Mouse (Mus musculus): ENCODE data around the gene Slc25a47. TPM values are rescaled to one million over a fixed set of nuclear protein-coding genes. Genes with fewer than 3 reads are reported as not detected.

Gene Slc25a47
- polyA plus RNA-seq, 1 experiment from 2014 or later: 9.8 TPM

DNA sequence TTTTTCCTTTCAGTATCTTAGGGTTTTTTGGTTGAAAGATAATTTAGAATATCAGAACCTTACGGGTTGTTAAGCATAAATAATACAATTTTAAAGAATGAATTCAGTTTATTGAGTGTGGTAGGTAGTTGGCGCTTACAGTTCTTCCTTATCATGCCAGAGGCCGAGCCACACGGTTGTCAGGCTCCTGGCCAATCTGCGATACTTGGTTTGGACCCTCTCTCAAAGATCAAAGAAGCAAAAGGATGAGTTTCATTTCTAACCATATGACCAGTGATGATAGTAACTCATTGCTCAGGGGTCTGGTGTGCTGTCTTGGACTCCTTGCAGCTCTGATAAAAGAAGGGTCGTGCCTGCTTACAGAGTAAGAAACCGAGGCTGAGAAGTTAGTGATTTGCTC lies 25.5 kb upstream of the Slc25a47 start:
- Histone ChIP-seq H3K27ac (no peak overlapping the region), H3K9ac (no peak overlapping the region), H3K4me3 (replicated peaks) (no peak overlapping the region), H3K27me3 (replicated peaks) (no peaks in the 10 kb centered on the region), H3K4me1 (no peaks in the 10 kb centered on the region), H3K4me2 (no peak overlapping the region), H3K36me3 (peaks cover 17% of the 10 kb centered on the region; the same call in 1 of the 2 replicates), H3K9me3 (no peaks in the 10 kb centered on the region)
- no peak for ATAC-seq (ENCODE audit: insufficient read depth, low FRiP score, low read depth)
- 75% methylated on average over 7 of the region's 7 CpGs for WGBS

DNA sequence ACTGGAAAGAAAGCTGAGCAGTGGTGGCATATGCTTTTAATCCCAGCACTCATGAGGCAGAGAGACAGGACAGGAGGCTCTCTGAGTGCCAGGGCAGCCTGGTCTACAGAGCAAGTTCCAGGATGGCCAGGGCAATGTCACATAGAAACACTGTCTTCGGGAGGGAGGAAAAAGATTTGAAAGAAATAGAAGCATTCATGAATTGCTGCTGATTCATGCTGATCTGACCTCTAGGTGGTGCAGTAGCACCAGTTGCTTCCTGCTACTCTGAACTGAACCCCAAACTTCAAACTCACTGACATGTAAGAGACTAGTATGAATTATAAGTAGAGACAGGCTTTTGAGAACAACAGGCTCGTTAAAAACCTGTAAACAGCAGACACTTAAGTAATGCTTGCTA lies 24.7 kb upstream of the Slc25a47 start:
- no peaks in the 10 kb centered on the region for H3K27me3 ChIP-seq (replicated peaks)
- no peaks in the 10 kb centered on the region for H3K9me3 ChIP-seq
- no peak overlapping the region for H3K27ac ChIP-seq
- ATAC-seq (ENCODE audit: insufficient read depth, low FRiP score, low read depth): no peak
- whole genome bisulfite sequencing: 42% methylated on average over 2 of the region's 2 CpGs
- H3K9ac ChIP-seq: no peak overlapping the region
- peaks cover 19% of the 10 kb centered on the region; the same call in 1 of the 2 replicates for H3K36me3 ChIP-seq
- no peaks in the 10 kb centered on the region for H3K4me1 ChIP-seq
- H3K4me2 ChIP-seq: no peak overlapping the region
- H3K4me3 ChIP-seq (replicated peaks): no peak overlapping the region

DNA sequence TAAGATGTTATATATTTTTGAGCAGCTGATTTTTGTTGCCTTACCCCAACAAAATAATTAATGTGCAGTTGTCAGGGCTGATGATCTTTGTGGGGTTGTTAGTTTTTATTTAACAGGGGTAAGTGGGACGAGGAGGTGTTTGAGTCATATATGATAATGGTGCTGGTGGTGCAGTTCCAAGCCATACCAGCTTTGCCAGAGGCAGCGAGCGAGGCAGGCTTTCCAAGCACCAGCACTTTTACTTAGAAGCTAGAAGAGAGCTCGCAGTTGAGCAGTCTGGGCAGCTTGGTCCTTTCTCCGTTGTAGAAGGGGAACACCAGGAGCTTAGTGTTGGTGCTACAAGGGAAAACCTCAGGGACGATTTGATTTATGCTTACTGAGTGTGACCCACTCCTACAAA lies 23.4 kb upstream of the Slc25a47 start:
- H3K27ac ChIP-seq: no peak overlapping the region
- no peaks in the 10 kb centered on the region for H3K9me3 ChIP-seq
- H3K4me1 ChIP-seq: no peaks in the 10 kb centered on the region
- H3K4me2 ChIP-seq: no peak overlapping the region
- 83% methylated on average over 6 of the region's 6 CpGs for WGBS
- no peaks in the 10 kb centered on the region for H3K27me3 ChIP-seq (replicated peaks)
- H3K36me3 ChIP-seq: peaks cover 29% of the 10 kb centered on the region
- ATAC-seq (ENCODE audit: insufficient read depth, low FRiP score, low read depth): no peak
- H3K9ac ChIP-seq: no peak overlapping the region
- no peak overlapping the region for H3K4me3 ChIP-seq (replicated peaks)

DNA sequence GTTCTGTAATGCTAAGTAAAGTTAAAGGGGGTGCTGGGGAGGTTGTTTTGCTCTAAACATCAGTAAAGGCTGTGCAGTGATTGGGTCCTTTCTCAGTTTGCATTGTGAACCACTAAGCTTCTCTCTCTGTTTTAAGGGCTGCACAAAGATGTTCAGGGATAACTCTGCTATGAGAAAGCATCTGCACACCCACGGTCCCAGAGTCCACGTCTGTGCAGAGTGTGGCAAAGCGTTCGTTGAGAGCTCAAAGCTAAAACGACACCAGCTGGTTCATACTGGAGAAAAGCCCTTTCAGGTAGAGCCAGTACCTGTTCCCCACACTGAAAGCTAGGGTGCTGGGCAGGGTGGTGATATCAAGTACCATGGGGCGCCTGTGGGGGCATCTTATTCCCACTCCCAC lies 21.4 kb upstream of the Slc25a47 start:
- ATAC-seq (ENCODE audit: insufficient read depth, low FRiP score, low read depth): no peak
- Histone ChIP-seq H3K4me2 (no peak overlapping the region), H3K36me3 (peaks cover 33% of the 10 kb centered on the region), H3K27me3 (replicated peaks) (no peaks in the 10 kb centered on the region), H3K9ac (no peak overlapping the region), H3K4me1 (no peaks in the 10 kb centered on the region), H3K27ac (no peak overlapping the region), H3K4me3 (replicated peaks) (no peak overlapping the region), H3K9me3 (no peaks in the 10 kb centered on the region)
- WGBS: 92% methylated on average over 6 of the region's 6 CpGs

DNA sequence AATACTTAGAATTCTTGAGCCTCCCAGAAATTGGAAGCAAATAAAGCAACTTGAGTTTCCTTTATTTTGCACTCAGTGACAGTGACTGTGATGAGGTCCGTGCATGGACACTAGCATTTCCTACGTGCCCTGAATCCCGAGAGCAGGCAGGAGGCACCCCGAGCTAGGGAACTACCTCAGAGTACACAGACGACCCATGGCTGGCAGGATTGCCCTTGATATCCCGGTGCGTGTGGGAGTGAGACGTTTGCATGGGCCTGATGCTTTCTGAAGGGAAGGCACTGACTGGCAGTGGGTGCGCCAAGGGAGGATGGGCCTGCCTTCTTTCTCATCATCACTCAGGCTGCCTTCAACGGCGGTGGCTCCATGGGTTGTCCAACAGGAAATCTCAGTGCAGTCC lies 19.3 kb upstream of the Slc25a47 start:
- Histone ChIP-seq H3K36me3 (peaks cover 33% of the 10 kb centered on the region), H3K9me3 (no peaks in the 10 kb centered on the region), H3K4me1 (no peaks in the 10 kb centered on the region), H3K4me3 (replicated peaks) (no peak overlapping the region), H3K27me3 (replicated peaks) (no peaks in the 10 kb centered on the region), H3K27ac (no peak overlapping the region), H3K4me2 (no peak overlapping the region), H3K9ac (no peak overlapping the region)
- 78% methylated on average over 11 of the region's 11 CpGs for WGBS
- ATAC-seq (ENCODE audit: insufficient read depth, low FRiP score, low read depth): no peak

DNA sequence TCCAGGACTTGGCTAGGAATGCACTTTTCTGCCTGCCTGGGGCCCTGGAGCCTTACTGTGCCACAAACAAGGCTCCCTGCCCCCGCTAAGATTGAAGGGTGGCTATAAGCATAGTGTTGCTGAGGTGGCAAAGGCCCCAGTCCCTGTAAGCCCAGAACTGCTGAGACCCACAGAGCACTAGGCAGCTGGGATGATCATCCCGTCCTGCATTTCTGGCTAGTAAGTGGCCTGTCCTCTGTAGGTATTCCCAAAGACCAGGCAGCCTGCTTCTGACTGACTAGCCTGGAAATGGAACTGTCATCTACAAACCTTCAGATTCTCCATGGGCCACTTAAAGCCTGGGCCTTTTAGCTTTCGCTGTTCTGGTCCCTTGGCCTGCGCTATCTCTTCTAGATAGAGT lies 15.4 kb upstream of the Slc25a47 start:
- H3K9ac ChIP-seq: no peak overlapping the region
- H3K27me3 ChIP-seq (replicated peaks): no peaks in the 10 kb centered on the region
- no peak overlapping the region for H3K4me3 ChIP-seq (replicated peaks)
- peaks cover 15% of the 10 kb centered on the region for H3K36me3 ChIP-seq
- ATAC-seq (ENCODE audit: insufficient read depth, low FRiP score, low read depth): no peak
- 83% methylated on average over 4 of the region's 4 CpGs for WGBS
- no peaks in the 10 kb centered on the region for H3K4me1 ChIP-seq
- no peak overlapping the region for H3K4me2 ChIP-seq
- no peak overlapping the region for H3K27ac ChIP-seq
- no peaks in the 10 kb centered on the region for H3K9me3 ChIP-seq

DNA sequence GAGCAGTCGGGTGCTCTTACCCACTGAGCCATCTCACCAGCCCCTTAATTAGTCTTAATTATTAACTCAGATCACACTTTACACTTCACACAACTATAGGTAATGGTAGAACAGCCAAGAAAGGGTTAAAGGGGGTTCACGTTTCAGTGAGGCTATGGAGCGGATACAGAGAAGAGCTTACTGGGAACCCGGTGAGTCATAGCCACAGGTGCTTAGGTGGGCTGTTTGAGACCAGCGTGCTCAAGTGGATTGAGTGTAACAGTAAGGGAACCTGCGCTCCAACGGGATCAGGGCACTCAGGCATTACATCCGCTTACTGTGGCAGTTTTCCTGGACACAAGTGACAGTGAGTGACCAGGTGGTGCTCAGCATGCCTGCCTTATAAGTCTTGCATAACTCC lies 12.8 kb upstream of the Slc25a47 start:
- no peak overlapping the region for H3K9ac ChIP-seq

DNA sequence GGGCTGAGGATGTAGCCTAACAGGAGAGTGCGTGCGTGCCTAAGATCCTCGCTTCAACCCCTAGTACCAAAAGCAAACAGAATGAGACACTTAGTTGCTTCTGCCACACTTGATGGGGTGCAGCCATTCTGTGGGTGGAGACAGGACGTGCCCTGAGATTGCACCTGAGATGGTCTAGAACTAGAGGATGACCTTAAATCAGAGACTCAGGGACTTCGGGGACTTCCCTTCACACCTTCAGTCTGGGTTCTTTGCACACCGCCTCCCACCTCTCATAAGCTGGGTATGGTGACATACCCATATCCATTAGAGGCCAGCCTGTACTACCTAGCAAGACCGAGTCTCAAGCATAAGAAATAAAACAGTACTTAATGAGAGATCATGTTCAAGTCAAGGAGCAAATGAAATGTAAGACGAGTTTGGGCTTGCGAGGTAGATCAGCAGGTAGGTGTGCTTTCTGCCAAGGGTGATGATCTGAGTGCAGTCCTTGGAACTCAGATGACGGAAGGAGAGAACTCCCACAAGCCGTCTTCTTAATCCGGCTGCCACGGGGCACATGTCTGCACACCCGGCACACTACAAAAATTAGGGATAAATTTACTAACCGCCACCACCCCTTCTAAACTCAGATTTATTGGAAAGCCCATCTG lies 11.5 kb upstream of the Slc25a47 start:
- H3K36me3 ChIP-seq: peaks cover 10% of the 10 kb centered on the region; the same call in 1 of the 2 replicates
- H3K27ac ChIP-seq: no peak overlapping the region
- H3K4me3 ChIP-seq (replicated peaks): no peak overlapping the region
- no peaks in the 10 kb centered on the region for H3K27me3 ChIP-seq (replicated peaks)
- H3K9me3 ChIP-seq: no peaks in the 10 kb centered on the region
- H3K4me1 ChIP-seq: no peaks in the 10 kb centered on the region
- ATAC-seq (ENCODE audit: insufficient read depth, low FRiP score, low read depth): no peak
- no peak overlapping the region for H3K9ac ChIP-seq
- WGBS: 81% methylated on average over 15 of the region's 15 CpGs
- H3K4me2 ChIP-seq: no peak overlapping the region

More for the DNA sequence above, 12.8 kb upstream of the Slc25a47 start:
- no peak overlapping the region for H3K4me3 ChIP-seq (replicated peaks)
- ATAC-seq (ENCODE audit: insufficient read depth, low FRiP score, low read depth): no peak
- no peaks in the 10 kb centered on the region for H3K4me1 ChIP-seq
- 0 out of 2 replicates have a peak, but pooled peaks cover 6% of the 10 kb centered on the region for H3K36me3 ChIP-seq
- no peak overlapping the region for H3K4me2 ChIP-seq
- WGBS: 59% methylated on average over 8 of the region's 8 CpGs
- H3K9me3 ChIP-seq: no peaks in the 10 kb centered on the region
- no peaks in the 10 kb centered on the region for H3K27me3 ChIP-seq (replicated peaks)
- H3K27ac ChIP-seq: no peak overlapping the region

DNA sequence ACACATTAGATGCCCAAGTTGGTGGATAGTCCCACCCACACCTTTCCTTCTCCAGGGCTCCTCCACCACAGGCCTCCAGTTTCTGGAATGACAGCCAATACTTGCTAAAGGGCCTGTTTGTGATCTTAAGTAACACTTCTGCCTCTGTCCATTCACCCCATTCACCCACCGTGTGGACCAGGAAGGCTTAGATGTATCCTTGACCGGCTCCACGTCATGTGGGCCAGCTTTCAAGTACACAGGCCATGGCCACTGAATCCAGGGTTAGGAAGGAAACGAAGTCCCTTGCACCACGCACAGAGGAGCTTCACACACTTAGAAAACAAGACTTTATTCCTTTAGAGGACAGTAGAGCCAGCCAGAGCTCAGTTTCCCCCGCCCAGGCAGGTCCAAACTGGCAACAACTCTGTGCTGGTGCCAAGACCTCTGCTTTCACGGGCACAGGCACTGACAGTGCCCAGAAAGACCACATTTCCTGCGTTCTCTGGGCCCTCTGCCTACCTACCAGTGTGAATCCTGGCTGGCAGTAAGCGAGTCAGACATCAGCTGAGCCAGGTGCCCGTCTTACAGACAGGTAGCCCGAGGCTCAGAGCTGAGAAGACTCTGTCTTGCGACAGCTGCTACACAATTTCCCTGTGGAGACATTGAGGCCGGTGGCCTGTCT lies 10.2 kb upstream of the Slc25a47 start:
- peaks cover 10% of the 10 kb centered on the region; the same call in 1 of the 2 replicates for H3K36me3 ChIP-seq
- no peak overlapping the region for H3K4me3 ChIP-seq (replicated peaks)
- no peak overlapping the region for H3K9ac ChIP-seq
- H3K4me2 ChIP-seq: no peak overlapping the region
- H3K9me3 ChIP-seq: no peaks in the 10 kb centered on the region
- H3K27me3 ChIP-seq (replicated peaks): no peaks in the 10 kb centered on the region
- ATAC-seq (ENCODE audit: insufficient read depth, low FRiP score, low read depth): no peak
- no peaks in the 10 kb centered on the region for H3K4me1 ChIP-seq
- WGBS: 90% methylated on average over 13 of the region's 13 CpGs
- no peak overlapping the region for H3K27ac ChIP-seq

DNA sequence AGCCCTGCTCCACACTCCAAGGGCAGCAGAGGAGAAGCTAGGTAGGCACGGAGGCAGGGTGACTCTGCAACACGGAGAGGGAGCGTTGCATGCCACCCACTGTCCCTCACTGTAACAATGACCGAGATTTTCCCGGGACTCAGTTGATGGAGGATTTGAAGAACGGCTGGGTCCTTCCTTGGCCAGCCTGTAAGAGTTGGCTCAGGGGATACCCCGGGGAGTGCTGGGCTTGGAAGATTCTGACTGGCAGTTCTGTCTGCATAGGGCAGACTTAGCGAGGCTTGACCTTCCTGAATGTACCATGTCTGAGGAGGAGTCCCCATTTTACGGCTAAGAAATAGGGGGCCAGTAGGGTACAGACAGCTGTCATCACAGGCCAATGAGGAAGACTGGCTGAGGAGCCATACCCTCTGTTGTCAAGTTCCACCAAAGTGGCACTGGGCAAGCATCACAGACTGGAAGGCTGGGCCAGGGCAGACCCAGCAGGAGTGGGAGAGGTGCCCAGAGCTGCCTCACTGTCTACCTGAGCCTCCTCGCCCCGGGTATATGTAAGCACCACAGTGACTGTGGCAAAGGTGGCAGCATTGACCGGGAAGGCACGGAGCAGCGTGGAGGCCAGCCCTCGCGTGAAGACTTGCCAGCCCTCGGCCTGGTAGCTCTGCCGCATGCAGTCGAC lies 9.4 kb upstream of the Slc25a47 start:
- no peak overlapping the region for H3K9ac ChIP-seq
- no peak overlapping the region for H3K27ac ChIP-seq
- no peak overlapping the region for H3K4me2 ChIP-seq
- ATAC-seq (ENCODE audit: insufficient read depth, low FRiP score, low read depth): no peak
- H3K4me3 ChIP-seq (replicated peaks): no peak overlapping the region
- 95% methylated on average over 19 of the region's 19 CpGs for WGBS
- peaks cover 10% of the 10 kb centered on the region; the same call in 1 of the 2 replicates for H3K36me3 ChIP-seq
- H3K27me3 ChIP-seq (replicated peaks): no peaks in the 10 kb centered on the region
- no peaks in the 10 kb centered on the region for H3K9me3 ChIP-seq
- H3K4me1 ChIP-seq: no peaks in the 10 kb centered on the region

DNA sequence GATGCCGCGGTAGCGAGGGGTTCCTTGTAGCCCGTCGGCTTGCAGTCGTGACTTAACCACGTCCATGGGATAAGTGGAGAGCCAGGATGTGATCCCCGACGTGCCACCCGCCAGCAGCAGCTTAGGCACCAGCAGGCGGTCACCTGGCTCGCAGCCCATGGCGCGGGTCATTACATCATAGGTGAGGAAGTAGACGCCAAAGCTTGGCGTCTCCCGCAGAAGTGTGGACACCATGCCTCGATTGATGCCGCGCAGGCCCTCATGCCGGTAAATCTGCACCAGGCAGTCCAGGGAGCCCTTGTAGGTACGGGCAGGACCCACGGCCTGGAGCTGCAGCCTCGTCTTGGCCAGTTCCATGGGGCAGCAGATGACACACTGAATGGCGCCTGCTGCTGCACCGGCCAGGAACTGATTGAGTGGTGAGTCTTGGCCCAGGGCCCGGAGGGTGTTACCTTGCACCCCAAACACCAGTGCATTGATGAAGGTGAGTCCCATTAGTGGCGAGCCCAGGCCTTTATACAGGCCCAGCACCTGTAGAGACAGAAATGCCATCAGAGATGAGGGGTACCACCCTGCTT lies 8.8 kb upstream of the Slc25a47 start:
- no peak overlapping the region for H3K9ac ChIP-seq
- H3K4me1 ChIP-seq: no peaks in the 10 kb centered on the region
- whole genome bisulfite sequencing: 94% methylated on average over 28 of the region's 28 CpGs
- no peak overlapping the region for H3K4me3 ChIP-seq (replicated peaks)
- peaks cover 10% of the 10 kb centered on the region; the same call in 1 of the 2 replicates for H3K36me3 ChIP-seq
- no peak for ATAC-seq (ENCODE audit: insufficient read depth, low FRiP score, low read depth)
- no peak overlapping the region for H3K27ac ChIP-seq
- H3K27me3 ChIP-seq (replicated peaks): no peaks in the 10 kb centered on the region
- H3K9me3 ChIP-seq: no peaks in the 10 kb centered on the region
- H3K4me2 ChIP-seq: no peak overlapping the region

DNA sequence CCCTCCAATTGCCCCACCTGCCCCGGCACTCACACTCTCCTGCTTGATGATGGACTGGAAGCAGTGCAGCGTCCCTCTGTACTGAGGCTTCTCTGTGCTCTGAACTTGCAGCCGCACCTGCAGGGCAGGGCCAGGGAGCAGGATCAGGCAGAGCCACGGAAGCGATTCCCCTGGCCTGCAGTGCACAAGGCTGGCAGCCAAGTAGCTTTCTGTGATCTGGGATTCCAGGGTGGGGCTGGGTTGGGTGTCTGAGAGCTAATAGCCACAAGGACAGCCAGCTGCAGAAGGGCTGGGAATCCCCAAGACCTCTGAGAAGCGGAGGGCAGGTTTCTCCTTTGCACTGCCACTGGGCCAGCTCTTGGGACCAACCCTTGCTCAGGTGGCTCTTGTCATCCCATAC lies 8.2 kb upstream of the Slc25a47 start:
- Histone ChIP-seq H3K27me3 (replicated peaks) (no peaks in the 10 kb centered on the region), H3K36me3 (peaks cover 10% of the 10 kb centered on the region; the same call in 1 of the 2 replicates), H3K9me3 (no peaks in the 10 kb centered on the region), H3K4me3 (replicated peaks) (no peak overlapping the region), H3K9ac (no peak overlapping the region), H3K4me1 (no peaks in the 10 kb centered on the region), H3K27ac (no peak overlapping the region), H3K4me2 (no peak overlapping the region)
- 86% methylated on average over 6 of the region's 6 CpGs for WGBS
- ATAC-seq (ENCODE audit: insufficient read depth, low FRiP score, low read depth): no peak

Data from stomach, embryonic 15.5 days (tissue).